Mouse (Mus musculus): ENCODE measurements around the gene Gm45521.

Gene Gm45521

DNA sequence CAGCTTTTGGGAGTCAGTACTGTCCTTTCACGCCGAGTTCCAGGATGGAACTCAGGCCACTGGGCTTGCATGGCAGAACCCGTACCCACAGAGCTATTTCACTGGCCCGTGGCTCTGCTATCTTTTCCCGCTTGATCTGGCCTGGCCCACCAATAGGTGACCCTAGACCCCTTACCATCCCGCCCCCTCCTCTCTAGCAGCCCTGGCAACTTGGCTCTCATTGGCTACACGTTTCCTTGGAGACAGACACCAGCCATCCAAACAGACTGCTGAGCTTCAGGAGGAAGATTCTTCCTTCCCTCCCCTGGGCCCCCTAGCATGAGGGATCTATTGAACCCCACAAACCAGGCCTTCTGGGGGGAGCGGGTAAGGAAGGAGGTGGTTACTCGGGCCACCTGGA lies at the start of gene Gm45521:
TSS of gene Gm45521 (plus strand) at position 240 of the 400 bp plus-strand sequence.
- no peak for DNase-seq (ENCODE audit: low spot score in 2 of 2)

DNA sequence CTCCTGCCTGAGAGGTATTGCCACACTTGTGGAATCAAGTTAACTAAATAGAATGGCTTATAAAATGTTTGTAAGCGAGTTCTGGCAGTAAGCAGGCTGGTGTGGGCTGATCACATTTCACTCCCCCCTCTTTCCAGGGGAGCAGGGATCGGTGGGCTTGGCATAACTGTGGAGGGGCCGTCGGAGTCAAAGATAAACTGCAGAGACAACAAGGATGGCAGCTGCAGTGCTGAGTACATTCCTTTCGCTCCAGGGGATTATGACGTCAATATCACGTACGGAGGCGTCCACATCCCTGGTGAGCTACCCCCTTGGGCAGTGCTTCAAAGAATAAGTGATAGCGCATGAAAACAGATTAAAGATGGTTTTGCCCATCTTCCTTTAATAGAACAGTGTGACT lies 47.6 kb upstream of the Gm45521 start:
- no peak for DNase-seq (ENCODE audit: low spot score in 2 of 2)

DNA sequence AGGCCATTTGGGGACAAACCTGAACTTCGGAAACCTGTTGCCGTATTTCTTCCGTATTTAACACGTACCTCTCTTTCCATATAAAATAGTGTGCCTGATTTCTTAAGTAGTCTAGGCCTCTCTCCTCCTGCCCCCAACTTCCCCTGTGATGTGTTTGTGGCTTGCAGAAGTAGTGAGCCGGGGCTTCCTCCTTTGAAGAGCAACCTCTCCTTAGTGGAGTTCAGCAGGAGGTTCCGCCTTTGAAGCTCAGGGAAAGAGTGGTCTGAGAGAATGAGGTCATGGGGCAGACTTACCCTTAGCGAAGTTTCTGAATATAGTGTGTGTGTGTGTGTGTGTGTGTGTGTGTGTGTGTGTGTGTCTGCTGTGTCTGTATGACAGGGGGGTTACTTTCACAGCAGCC lies 43.2 kb upstream of the Gm45521 start:
- DNase-seq (ENCODE audit: low spot score in 2 of 2): no peak

DNA sequence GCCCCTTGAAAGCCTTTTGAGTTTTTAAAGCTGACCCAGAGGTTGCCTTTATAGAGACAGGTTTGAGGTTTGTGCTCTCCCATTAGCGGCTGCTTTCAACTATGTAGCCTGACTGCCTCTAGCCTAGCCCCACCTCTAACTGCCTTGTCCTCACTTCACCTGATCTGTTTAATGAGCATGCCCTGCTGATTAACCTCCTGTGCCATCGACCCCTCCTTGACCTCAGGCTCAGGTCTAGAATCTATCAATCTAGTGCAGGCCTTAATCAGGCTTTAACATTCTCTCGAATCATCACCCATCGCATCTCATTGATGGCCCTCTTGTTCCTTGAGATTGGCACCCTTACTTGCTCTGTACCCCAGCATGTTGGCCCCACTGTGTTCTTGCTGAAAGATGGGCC lies 42.6 kb upstream of the Gm45521 start:
- no peak for DNase-seq (ENCODE audit: low spot score in 2 of 2)

DNA sequence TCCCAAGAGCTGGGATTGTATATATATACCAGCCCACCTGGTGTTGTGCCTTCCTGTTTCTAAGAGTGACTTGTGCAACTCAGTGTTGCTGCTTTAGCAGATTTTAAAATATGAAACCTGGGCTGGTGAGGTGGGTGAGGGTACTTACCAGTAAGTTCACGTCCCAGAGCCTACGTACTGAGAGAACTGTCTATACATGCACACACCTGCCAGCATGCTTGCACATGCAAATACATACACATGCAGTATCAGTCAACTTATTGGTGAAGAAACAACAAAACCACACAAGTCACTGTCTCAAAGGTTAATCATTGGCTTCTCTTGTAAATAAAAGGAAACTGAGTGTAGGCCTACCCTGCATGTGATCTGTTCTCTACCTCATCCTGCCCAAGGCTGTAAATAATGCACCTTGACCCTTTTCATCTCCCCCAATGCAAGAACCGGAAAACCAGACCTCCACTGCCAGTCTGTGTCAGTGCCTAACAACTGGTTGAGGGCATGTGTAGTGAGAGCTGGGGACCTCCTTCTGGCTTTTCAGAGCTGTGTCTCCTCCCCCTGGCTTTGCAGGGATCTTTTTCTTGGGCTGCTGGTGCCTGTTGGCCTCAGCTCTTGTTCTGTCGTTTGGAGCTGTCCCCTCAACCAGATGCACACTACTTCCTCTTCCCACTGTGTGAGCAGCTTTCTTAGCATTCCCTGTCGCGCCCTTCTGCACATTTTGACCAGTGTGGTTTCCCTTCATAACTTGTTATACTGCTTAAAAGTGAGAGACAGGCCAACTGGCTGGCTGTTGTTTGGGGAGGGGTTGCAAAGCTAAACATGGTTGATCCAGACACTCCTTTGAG lies 38.7 kb upstream of the Gm45521 start:
- DNase-seq (ENCODE audit: low spot score in 2 of 2): no peak

DNA sequence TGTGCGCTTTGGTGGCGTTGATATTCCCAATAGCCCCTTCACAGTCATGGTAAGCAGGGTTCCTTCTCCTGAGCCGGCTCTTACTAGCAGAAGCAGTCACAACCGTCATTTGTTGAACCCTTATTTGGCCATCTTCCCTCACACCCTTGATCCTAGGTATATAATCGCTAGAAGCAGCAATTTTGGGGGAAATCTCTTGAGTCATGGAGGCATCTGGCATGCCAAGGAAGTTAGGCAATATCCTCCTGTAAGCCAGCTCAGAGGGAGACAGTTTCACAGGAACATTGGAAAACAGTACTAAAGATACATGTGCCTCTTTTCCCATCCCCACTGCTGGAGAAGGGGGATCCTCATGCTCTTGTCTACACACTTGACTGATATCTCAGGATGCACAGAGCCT lies 37.8 kb upstream of the Gm45521 start:
- DNase-seq (ENCODE audit: low spot score in 2 of 2): no peak

DNA sequence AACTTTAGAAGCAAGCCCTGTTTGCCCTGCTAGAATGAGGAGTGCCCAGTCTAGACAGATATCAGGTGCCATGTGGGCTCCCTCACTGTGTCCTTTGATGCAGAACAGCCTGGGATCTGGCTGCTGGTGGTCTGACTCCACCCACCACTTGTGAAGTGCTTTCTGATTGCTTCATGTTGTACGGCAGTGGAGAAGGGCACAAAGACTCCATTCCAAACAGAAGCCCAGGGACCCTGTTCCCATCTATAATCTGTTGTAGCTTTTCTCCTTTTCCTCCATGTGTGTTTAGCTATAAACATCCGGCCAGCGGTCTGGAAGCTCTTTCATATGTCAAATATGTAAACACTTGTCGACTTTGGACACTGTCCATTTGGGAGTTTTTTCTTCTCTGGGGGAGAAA lies 37.2 kb upstream of the Gm45521 start:
- no peak for DNase-seq (ENCODE audit: low spot score in 2 of 2)

DNA sequence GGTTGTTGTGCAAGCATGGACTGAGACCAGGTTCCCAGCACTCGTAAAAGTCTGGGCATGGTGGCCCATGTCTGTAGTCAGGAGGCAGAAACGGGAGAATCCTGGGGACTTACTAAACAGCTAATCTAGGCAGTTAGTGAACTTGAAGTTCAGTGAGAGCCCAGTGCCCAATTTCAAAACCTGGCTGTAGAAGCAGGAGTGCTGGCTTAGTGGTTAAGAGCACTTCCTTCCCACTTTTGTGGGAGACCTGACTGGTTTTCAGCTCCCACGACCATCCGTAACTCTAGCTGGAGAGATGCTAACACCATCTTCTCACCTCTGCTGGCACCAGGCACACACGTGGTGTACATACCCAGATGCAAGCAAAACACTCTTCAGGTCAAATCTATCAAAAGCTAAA lies 35.6 kb upstream of the Gm45521 start:
- no peak for DNase-seq (ENCODE audit: low spot score in 2 of 2)

DNA sequence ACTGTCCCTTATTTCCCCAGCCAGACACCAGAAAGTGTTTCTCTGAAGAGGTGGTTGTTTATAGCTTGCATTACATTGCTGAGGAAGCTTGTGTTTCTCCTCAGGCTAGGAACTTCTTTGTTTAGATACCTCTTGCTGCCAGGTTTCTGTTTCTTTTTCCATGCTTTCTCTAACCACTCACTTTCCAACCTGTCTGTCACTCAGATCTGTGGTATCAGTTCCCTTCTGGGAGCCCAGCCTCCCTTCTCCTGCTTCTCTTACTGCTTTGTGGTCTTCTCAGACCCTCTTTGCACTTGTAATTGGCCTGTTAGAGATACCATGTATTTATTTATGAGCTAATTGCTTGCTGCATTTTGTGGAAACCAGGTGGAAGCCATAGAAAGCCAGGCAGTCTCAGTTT lies 33.5 kb upstream of the Gm45521 start:
- DNase-seq (ENCODE audit: low spot score in 2 of 2): no peak

DNA sequence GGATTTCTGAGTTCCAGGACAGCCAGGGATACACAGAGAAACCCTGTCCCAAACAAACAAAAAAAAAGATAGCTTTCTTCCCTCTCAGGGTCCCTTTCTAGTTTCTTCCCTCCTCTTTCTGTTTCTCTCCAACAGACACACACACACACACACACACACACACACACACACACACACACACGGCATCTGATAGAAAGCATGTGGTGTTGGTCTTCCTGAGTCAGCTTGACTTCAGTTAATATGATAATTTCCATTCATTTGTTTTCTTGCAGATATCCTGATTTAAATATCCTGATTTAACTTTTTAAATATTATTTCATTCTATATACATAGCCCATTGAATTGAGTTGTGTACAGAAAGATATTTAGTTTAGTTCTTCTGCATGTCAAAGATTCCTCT lies 28.7 kb upstream of the Gm45521 start:
- DNase-seq (ENCODE audit: low spot score in 2 of 2): no peak

DNA sequence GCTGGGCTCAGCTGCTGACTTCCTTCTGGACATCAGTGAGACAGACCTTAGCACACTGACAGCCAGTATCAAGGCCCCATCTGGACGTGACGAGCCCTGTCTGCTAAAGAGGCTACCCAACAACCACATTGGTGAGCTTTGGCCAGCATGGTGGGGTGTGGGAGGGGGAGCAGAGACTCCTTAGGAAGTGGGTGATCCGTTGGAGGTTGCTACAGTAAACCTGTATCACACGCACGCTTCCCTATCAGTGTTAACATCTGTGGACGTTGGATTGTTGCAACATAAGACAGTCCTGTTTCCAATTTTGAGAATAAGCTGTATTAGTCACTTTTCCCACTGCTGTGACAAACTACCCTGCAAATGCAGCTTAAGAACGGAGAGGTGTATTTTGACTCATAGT lies 28.1 kb upstream of the Gm45521 start:
- no peak for DNase-seq (ENCODE audit: low spot score in 2 of 2)

DNA sequence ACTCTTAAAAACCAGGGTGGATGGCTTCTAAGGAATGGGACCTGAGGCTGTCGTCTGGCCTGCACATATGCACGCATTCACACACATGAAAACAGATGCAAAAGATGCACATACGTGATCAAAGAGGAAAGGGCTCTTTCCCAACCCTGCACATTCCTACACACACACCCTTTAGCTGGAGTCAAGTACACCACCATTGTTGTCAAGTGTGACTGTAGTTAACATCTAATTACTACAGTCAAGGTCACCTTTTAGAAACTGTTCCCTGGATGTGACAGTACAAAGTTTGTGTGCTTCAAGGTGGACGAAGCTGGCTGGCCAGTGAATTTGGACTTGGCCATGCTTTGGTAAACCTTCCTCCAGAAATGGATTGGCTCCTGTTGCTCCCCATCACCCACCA lies 24.9 kb upstream of the Gm45521 start:
- DNase-seq (ENCODE audit: low spot score in 2 of 2): no peak

DNA sequence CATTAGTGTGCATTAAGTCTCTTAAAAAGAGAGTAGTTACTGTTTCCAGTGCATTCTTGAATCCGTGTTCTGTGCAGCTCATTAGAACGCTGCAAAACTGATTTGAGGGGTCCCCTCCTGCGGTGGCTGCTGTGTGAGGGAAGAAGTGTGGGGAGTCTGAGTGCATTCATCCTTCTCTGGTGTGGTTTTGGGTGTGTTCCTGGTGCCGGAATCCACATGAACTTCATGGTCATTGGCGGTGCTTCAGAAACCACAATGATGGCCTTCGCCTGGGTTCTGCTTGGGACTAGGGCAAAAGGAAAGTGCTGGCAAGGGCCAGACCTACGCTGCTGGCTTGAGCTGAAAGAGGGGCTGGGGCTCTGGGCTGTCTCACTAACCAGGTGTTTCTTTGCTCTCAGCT lies 22.9 kb upstream of the Gm45521 start:
- DNase-seq (ENCODE audit: low spot score in 2 of 2): no peak

DNA sequence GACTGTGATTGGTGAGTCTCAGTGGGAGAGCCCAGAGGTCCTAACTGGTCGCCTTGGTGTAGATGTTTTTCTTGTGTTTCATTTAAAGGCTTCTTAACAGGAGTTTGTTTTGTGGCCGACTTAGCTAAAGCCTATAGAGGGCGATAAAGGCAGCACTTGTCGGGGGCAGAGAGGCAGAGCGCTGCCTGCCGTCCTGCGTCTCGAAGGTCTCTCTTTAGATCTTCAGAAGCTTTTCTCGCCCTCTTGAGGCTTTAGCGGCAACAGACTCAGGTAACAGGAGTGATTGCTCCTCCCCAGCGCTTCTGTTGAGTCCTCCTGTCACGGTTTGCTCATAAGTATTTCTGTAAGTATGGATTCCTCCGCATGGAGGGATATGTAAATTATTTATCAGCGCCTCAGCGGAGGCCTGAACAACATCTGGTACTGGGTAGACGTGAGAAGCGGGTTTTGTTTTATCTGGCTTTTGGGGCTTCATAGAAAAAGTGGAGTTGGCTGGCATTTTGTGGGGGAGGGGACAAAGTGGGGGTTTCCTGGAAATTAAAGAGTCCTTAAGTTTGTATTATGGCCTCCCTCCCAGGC lies 19.9 kb upstream of the Gm45521 start:
- no peak for DNase-seq (ENCODE audit: low spot score in 2 of 2)

DNA sequence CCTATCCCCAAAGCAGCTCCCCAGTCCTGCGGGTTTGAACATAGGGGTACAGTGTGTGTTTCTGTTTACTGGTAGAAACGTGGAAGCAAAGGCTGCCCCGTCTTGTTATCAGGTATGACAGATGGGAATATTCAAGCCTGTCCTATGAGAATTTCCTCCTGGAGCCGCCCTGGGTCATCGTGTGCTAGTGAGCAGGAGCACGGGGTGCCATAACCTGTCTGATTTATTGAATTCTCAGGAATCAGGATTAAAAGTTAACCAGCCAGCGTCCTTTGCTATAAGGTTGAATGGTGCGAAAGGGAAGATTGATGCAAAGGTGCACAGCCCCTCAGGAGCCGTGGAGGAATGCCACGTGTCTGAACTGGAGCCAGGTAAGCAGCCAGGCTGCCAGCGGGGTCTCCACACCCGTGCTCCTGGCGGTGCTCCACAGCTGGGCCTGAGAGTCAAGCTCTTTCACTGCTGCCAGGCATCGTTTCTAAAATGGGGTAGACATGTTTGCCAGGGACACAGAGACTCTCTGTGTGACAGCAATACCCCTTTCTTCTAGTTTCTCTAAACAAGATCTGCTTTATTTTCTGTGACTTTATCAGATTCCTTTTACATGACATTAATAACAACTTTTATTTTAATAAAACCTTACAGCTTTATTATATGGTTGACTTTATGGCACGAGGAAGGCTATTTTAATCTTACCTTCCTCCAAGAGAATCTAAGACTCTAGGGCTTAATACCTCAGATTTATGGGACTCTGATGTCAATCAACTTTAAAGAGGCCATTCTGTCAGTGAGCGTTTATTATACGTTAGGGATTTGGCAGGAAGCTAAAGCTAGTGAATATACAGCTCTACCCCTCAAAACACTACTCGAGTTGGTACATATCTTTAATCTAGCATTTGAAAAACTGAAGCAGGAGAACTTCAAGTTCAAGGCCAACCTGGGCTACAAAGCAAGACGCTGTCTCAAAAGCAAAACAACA lies 18.0 kb upstream of the Gm45521 start:
- DNase-seq (ENCODE audit: low spot score in 2 of 2): no peak

DNA sequence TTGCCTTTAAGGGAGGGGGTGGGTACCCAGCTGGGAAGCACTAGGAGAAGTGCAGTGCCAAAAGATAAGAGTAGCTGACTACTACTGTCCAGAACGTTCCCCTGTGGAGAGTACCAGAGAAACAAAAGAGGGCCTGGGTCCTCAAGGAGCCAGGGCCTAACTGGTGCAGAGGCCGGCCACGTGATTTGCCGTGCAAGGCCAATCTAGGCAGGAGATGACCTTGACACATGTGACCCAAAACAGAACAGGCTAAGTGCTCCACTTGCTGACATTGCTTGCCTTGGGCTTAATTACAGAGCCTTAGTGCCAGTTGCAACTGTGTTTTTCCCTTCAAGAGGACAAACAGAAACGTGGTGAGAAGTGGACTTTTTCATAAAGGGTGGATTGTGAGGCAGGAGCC lies 15.7 kb upstream of the Gm45521 start:
- no peak for DNase-seq (ENCODE audit: low spot score in 2 of 2)

DNA sequence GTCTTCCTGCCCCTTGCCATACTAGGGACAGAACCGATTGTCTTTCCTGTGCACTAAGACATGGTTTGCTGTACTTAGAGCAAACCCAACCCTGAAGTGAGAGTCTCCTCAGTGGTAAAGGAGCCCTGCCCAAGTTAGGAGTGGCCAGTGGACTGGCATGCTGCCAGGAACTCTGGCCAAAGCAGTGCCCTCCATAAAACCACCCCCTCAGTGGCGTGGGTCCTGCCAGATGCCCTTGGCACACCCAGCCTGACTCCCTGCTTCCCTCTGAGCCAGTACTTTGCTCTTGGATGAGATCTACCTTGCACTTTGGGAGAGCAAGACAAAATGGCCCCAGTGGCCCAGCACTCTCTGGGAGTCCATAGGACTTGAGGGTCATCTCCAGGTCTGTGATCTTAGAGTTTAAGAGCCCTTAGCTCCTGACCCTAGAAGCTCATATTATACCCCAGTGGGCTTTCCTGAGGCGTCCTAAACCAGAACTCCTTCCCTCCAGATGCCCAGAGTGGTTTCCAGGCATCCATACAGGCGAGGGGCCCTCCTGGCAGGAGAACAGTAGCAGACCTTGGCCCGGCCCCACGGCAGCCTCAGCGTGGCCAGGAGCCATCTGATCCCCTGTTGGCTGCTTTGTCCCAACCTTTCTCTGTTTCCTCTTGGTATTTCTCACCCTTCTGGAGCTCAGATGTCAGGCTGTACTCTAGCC lies 13.8 kb upstream of the Gm45521 start:
- no peak for DNase-seq (ENCODE audit: low spot score in 2 of 2)

DNA sequence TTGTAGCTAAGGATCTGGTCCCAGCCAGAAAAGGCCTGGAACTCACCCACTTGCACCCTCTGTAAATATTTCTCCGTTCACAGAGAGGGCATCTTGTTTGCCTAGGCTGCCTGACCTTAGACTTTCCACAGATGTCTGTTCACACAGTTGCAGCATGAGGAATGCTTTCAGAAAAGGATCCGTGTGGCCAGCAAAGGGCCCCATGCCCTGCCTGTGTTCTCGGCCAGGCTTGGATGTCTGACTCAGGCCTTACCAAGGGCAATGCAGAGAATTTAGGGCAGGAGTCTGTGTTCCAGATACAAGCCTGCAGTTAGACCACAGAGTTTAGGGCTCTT lies 13.3 kb upstream of the Gm45521 start:
- DNase-seq (ENCODE audit: low spot score in 2 of 2): no peak

DNA sequence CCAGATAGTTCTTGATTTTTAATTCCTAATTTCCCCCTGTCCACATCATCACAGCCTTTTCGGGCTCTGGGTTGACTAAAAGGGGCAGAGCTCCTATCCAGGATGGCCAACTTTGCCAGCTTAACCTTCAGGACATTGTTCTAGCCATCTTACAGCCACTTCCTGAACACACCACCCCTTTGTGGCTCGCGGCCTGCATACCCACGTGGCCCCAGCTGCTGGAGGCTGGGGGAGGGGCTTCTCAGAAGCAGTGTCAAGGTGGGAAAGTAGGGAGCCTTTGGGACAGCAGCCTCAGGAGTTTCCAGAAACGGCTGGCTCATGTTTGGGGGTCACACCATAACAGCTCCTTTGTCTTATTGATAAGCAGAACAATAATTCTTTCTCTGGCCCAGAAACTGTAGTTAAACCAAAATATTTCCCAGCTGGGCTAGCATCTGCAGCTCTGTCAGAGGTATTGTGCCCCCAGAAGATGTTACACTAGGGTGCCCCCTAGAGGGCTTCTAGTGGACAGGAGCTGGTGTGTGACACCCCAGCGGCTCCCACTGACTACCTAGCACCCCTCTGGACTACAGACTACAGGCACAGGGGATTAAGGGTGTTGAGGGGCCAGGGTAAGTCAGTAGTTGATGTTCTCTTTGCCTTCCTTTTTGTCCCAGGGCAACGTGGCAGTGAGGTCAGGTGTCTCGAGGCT lies 12.6 kb upstream of the Gm45521 start:
- no peak for DNase-seq (ENCODE audit: low spot score in 2 of 2)

DNA sequence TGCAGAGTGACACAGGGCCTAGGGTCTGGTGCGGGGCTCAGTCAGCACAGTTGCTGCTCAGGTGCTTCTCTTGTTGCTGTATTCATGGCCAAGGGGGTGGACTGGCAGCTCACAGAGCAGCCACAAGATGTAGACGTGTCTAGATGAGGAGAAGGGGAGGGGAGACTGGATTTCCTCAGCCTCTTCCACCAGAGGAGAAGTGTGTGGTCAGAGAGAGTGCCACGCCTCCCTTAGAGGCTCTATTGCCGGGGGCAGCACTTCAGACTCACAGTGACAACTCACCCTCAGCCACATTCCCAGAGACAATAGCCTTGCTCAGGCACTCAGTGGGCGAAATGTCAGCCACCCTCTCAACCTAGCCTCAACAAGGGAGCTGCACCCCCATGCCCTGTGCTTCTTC lies 11.8 kb upstream of the Gm45521 start:
- DNase-seq (ENCODE audit: low spot score in 2 of 2): no peak

DNA sequence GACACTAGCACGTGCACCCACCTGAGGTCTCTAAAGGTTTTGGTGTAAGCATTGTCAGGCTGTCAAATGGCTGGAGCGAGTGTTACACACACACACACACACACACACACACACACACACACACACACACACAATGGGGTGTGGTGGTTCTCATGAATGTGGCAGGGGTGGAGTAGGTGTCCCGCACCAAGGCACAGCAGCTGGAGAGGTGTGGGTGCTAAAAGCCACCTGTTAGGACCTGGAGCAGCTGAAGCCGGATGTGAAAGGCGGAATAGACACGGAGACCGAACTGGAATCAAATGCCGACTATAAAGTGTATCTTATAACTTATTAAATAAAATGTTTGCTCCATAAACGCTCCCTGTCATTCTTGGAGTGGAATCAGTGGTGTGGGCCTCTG lies 5.9 kb upstream of the Gm45521 start:
- DNase-seq (ENCODE audit: low spot score in 2 of 2): no peak

All from frontal cortex, postnatal 14 days (tissue).